Mouse (Mus musculus): ENCODE data around the gene Tat.

GRCm38 (mm10) chr8:109941606-109942360 is 48.5 kb upstream of the Tat start:
- TF ChIP-seq JUND (conservative IDR thresholded peaks at IDR 0.05; ENCODE audit: low read depth, low read length) (no peak), POLR2A (IDR thresholded peaks at IDR 0.05; ENCODE audit: low read depth, low read length) (no peak), TCF12 (IDR thresholded peaks at IDR 0.05; ENCODE audit: low read depth, low read length) (no peak), ELF1 (IDR thresholded peaks at IDR 0.05; ENCODE audit: low read depth, low read length) (no peak), ZC3H11A (IDR thresholded peaks at IDR 0.05; ENCODE audit: low read depth, low read length) (no peak), ZNF384 (IDR thresholded peaks at IDR 0.05; ENCODE audit: low read depth, low read length) (no peak), RAD21 (IDR thresholded peaks at IDR 0.05; ENCODE audit: low read depth, low read length) (no peak), E2F4 (IDR thresholded peaks at IDR 0.05; ENCODE audit: insufficient replicate concordance, low read depth, low read length) (no peak), CTCF (conservative IDR thresholded peaks at IDR 0.05 in 1 of 2, IDR thresholded peaks at IDR 0.05 in 1 of 2; ENCODE audit: low read depth in 2 of 2, low read length in 2 of 2) (no peak), USF1 (IDR thresholded peaks at IDR 0.05; ENCODE audit: low read depth, low read length) (no peak), RCOR1 (conservative IDR thresholded peaks at IDR 0.05; ENCODE audit: low read depth, low read length) (no peak), MYC (IDR thresholded peaks at IDR 0.05; ENCODE audit: low read depth, low read length) (no peak)

Data from CH12.LX (cell line).